Mouse (Mus musculus): ENCODE data around the gene Erlin1. TPM values are rescaled to one million over a fixed set of nuclear protein-coding genes. Genes with fewer than 3 reads are reported as not detected.
A peak's percentile ranks its signal among the peaks of the same experiment; 100 is the strongest.

Gene Erlin1
- total RNA-seq, 2 experiments from 2014 or later, result 9.1 to 11.2 TPM

DNA sequence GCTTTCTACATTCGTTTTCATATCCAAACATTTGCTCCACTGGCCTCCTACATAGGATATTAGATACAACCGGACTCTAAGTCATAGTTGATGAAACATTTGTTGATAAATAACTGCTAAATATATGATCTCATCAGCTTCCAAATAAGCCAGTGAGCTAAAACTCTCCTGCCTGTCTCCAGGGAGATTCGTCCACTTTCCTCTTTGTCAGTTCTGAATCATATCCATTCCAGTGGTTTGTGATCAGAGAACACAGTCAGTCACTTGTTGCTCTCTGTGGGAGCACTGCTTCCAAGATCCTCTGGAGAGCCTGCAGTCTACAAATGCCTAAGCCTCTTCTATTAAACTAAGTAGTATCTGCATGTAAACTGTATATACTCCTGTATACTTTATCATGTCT, 9.4 kb downstream of the Erlin1 start:
- no peak for DNase-seq

DNA sequence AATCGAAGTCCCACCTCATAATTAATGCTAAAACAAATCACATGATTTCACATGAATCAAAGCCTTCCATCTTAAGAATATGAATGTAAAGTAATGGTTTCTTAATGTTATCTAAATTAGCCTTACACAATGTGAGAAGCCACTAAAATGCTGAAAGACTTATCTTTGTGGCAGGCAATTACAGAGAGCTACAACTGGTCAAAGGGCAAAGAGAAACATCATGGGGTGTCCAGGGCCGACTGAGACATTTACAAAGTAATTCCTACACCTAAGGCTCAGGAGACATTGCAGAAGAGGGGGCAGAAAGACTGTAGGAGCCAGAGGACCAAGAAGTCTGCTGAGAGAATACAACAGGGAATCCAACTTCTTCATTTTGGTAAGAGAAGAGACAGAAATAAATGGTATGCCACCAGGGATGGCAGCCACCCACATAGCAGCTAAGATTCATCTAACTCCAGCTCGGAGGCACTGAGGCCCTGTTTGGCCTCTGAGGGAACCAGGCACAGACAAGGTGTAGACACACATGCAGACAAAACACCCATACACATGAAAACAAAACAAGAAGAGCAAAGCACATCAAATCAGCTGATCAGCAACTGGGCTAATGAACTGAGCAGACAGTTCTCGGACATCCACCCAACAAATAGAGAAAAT, 14.3 kb downstream of the Erlin1 start:
- no peak for DNase-seq

DNA sequence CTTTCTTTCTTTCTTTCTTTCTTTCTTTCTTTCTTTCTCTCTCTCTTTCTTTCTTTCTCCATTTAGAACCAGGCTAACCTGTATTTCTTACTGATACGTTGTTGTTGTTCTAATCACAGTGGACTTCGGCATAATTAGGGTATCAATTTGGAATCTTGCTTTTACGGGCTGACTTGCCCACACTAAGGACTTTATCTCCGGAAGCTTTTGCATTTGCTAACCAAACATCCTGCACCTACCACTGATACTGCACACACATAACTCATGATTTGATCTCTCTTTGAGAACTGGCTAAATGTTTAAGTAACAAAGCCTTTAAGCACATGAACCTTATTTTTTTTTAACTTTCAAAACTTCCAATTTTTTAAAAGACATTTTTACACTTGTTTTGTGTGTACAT, 19.2 kb downstream of the Erlin1 start:
- no peak for DNase-seq

DNA sequence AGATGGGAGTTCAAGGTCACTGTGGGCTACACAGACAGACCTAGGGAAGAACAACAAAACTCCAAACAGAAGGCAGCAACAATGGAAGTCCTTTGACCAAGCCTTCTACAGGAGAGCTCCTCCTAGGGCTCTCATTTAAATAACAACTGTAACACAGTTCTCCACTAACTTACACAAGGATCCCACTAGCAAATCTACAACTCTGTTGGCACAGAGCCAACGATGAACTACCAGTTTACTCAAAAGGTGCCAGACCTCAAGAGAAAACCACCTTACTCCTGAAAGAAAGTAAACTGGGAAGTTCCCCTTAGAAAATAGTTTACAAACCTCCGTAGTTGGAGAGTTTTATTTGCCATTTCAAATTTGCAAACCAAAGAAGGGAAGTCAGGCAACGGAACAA, 20.3 kb downstream of the Erlin1 start:
- DNase-seq, result no peak

DNA sequence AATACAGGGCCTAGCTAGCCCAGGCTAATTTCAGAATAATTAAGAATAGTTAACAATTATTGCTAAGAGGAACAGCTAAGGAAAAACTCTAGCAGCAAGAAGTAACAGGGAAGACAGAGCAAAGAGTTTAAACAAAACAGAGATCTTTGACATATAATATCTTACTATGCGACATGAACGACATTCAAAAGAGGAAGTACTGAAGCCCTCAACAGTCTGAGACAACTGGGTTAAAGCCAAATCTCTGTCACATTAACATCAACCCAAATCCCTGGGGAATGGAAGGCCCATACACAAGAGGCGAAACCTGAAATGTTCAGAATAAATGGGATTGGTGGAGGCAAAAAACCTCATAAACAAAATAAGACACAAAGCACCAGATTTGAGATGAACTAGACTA, 23.7 kb downstream of the Erlin1 start:
- no peak for DNase-seq

DNA sequence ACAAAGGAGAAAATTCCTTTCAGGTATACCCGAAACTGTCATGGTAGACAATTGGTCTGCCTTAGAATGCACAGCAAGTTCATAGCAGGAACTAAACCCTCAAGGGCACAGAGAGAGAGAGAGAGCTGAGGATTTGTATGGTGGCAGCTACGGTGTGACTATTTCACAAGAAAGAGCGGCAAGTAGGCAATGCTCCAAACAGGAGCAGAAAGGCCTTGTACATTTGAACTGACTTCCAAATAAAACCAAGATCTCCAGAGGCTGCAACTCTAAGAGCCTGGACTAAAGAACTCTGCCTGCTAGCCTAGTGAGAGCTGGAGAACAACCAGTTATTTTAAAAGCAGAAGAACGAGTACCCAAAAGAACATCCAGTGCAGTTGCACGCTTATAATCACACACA, 27.5 kb downstream of the Erlin1 start:
- peak in 1 of 2 experiments; percentile 13 for DNase-seq

DNA sequence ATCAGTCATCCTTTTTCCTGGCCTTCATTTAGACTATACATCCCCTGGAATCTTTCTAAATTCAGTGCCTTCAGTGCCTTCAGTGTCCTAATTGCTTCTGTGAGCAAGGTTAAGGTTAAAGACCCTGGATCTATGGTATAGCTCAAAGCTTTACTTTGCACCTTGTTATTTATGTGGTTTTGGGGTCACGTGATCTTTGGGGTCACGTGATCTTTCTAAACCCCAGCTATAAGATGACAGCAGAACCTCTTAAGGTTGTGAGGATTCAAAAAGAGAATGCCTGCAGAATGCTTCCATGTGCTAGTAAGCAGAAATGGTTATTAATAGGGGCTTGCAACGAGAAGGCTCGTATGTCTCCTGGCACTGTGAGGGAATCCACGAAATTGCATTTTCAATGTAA, 36.2 kb downstream of the Erlin1 start:
- DNase-seq, result no peak

DNA sequence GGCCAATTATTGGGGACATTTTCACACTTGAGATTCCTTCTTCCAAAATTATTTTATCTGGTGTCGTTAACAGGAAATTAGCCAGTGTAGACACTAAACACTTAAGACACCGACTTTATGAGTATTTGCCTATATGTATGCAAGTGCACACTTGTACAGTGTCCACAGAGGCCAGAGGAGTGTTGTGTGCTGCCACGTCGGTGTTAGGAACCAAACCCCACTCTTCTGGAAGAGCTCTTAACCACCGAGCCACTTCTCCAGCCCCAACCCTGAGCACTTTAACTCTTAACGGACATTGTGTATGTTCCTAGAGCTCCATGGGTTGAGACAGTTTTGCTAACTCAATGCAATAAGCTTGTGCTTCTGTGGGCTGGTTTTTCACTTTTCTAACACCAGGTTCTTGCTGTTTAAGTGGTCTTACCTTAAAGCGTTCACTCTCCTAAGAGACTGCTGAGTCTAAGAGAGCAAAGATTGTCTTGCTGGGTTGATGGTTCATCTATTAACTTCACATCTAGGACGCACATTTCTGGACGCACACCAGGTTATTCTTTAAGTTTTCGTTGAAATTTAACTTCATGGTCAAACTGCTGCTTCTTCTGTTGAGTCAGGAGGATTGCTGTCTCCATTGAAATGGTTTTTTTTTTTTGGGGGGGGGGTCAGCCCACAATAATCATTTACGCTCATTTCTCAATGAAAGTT, 37.4 kb downstream of the Erlin1 start:
- DNase-seq, result no peak

DNA sequence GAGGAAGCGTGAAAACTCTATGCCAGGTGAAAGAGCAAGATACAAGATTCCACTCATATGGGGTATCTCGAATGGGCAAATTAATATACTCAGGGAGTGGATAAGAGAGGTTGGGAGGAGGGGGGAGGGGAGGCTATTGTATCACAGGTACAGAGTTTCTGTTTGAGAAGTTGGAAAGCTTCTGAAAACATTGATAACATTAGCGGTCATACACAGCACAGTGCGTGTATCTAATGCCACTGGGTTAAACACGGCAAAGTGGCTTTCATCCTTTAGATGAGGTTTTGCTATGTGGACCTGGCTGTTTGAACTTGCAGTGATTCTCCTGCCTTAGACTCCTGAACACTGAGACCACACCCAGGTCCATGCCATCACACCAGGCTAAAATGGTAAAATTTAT, 39.6 kb downstream of the Erlin1 start:
- DNase-seq, result no peak

DNA sequence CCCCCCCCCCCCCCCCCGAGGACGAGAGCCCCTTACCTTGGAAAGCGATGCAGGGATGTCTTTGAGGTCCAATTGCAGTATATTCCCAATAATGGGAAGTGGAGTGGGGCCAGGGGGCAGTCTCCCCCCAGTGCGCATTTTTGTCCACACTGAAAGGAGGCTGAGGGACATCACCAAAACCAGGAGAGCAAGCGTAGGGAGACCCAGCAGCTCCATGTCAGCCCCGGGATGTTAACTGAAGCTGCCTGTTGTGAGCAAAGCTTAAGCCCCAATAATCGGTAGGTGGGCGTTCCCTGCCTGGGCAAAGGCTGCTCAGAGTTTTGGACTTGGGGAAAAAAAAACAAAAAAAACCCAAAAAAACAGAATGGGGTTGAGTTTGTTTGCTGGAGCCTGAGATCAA, 40.6 kb downstream of the Erlin1 start, which contains the start of gene Cyp2c23:
Cyp2c23 (minus strand) TSS at position 237 of the 400 bp plus-strand sequence.
- DNase-seq, result no peak

DNA sequence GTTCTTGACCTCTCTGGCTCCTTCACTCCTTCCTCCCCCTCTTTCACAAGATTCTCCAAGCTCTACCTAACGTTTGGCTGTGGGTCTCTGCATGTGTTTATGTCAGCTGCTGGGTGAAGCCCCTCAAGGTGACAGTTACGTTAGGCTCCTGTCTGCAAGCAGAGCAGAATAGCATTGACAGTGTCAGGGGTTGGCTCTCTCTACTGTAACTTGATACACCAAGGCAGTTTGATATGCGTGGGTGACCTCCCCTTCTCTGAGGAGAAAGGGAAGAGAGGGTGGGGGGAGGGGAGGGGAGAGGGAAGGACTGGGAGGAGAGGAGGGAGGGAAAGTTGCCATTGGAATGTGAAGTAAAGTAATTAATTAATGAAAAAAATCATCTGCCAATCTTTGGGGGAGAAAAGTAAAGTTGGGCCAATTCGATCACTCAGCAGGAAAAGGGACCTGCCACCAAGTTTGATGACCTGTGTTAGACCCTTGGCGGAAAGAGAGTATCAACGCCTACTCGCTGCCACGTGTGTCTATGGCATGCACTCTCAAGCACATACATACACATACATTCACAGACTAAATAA, 42.5 kb downstream of the Erlin1 start:
- no peak for DNase-seq

DNA sequence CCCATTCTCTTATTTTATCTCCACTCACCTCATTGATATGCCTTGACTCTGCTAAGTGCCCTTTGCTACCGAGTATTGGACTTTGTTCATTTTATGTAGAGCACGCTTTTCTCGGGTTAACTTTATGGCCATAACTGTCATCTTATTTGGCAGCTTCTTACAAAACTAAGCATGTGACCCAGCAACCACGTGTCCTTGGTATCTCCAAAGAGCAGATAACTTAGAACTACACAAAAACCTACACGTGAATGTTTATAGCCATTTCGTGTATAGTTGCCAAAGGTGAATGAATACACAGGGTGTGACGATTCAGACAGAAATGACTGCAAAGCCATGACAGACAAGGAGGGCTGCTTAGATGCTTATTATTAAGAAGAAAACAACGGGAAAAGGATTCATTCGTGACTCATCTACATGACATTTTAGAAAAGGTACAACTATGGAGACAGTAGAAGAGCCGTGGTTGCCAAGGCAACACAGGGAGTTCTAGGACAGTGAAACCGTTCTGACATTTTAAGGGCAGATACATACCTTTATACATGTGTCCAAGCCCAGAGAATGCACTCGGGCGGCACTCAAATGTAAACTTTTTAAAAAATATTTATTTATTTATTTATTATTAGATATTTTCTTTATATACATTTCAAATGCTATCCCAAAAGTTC, 44.5 kb downstream of the Erlin1 start:
- no peak for DNase-seq

DNA sequence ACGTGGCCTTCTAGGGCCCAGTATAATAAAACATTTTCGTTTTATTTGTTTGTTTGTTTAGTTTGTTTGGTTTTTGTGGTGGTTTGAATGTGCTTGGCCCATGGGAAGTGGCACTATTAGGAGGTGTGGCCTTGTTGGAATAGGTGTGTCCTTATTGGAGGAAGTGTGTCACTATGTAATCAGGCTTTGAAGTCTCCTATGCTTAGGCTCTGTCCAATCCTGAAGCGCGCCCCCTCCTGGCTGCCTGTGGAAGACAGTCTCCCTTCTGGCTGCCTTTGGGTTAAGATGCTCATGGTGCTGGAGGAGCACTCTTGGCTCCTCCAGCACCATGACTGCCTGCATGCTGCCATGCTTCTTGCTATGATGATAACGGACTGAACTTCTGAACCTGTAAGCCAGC, 46.5 kb downstream of the Erlin1 start:
- no peak for DNase-seq

DNA sequence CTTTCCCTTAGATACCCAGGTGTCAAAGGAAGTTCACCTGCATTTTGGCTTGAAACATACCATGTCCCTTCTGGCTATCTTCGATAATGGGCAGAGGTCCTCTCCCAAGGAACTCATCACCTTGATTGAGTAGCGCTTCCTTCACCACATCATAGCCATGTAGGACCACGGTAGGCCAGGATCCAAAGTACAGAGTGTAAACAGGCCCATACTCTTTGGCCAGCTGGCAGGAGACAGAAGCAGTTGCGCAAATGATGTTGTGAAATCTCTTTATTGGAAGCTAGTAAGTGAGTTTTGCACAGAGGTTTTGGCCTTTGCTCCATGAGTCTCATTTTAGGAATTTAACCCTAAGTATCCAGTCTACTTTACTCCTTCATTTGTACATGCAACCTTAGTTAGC, 48.1 kb downstream of the Erlin1 start:
- DNase-seq, result peak; percentile 83 to 87

DNA sequence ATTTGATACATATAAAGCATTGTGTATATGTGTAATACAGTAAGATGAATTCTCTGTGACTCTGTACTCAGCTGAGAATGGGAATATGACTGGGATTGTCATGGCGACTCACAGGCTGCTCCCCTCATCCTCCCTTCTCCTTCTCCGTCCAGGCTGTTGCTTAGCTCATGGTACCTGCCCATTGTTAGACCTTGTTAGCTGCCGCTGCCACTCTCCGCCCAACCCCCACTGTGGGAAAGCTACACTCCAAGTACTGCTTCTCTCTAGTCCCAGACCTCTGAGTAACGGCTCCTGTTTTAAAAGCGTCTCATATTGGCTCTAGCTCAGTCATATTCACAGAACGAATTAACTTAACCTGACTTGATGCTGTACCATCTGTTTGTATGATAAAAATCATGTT, 49.8 kb downstream of the Erlin1 start:
- DNase-seq, result no peak

DNA sequence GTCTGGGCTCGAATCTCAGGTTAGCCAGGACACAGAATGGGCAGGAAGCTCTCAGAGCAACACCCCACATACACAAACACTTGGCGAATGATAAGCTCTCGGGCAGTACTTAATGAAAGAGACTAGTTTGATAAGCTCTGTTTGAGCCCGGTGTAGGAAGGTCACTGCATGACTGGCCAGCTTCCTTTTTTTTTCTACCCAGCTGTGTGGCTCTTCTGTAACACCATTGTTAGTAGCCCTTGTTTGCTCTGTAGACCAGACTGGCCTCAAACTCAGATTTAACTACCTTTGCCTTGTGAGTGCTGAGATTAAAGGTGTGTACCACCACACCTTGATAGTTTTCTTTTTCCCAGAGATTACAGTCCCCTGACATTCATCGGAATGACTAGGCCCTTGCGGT, 55.7 kb downstream of the Erlin1 start:
- no peak for DNase-seq

DNA sequence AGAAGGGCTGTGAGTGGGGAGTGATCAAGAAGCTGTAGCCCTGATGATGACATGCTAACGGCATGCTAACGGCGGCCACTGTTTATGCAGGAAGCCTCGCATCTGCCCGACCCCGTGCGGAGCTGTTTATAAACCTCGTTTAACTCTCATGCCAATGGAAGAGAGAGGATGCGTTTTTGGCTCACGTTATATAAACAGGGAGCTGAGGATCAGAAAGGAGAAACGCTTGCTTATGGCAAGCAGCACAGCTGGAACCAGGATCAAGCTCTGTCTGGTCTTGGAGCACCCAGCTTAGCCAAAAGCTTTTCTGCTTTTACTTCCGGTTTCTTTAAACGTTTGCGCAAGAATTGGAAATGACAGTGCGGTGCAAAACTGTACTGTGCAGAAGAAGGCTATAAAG, 60.8 kb downstream of the Erlin1 start:
- peak in 1 of 2 experiments; percentile 9 for DNase-seq

DNA sequence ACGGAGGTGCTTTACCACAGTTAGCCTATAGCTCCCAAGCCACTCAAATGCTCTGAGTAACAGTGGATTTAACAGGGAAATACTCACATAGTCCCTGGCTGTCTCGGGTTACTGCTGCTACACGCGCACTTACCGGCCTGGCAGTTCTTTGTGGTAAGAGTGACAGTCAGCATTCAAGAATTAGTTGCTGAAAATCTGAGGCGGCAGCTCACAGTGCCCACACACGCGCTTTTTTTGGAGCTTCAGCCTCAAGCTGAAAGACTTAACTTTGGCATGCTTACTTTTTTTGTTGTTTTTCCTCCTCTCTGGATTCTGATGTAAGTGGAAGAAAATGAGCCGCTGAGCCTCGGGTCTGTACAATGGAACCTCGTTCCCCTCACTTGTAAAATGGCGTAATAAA, 62.4 kb downstream of the Erlin1 start:
- DNase-seq, result no peak

DNA sequence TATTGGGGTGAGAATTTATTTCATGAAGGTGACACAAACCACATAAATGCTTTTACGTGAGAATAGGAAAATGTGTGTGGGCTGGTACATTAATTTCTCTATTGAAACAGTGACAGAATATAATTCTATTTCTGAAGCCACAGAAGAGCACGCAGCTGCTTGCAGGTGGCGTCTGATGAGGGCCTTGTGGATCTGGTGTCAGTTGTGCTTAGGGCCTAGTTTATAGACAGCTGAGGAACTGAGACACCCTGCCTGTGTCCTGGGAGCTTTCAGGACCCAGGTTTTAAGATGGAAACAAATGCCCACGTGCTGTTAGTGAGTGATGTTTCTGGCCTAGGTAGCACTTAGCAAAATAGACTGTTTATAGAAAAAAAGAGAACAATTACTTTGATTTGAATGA, 64.6 kb downstream of the Erlin1 start:
- no peak for DNase-seq

DNA sequence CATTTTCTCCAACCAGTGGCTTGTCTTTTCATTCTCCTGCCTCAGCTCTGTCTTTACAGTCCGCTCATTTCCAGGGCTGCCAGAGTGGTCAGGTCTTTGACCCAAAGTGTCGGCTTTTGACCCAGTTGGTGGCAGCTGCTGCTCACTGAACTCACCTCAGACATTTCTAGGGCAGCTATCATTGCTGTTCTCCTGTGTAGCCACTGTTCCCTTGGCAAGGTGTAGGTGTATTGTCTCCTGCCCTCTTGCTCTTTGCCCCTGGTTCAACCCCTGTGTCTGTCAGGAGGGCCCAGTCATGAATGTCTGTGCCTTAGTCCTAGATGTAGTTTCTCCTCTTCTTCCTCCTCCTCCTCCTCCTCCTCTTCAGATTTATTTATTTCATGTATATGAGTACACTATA, 65.3 kb downstream of the Erlin1 start:
- DNase-seq, result no peak

DNA sequence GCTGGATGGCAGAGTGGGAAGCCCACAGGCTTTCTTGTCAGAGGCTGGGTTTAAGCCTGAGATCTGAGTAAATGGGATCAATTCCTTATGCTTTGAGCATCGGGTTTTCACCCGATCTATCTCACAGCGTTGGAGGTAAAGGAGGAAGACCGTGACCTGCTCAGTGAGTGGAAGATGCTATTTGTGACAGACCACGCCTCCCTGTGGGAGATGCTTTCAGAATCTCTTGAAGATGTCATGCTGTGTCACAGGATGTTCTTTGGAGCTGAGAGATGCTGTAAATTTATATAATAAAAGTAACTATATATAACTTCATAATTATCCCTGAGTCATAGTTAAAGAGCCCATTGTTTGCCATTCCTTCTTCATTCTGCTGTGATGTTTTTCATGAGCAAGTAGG, 68.9 kb downstream of the Erlin1 start:
- no peak for DNase-seq

DNA sequence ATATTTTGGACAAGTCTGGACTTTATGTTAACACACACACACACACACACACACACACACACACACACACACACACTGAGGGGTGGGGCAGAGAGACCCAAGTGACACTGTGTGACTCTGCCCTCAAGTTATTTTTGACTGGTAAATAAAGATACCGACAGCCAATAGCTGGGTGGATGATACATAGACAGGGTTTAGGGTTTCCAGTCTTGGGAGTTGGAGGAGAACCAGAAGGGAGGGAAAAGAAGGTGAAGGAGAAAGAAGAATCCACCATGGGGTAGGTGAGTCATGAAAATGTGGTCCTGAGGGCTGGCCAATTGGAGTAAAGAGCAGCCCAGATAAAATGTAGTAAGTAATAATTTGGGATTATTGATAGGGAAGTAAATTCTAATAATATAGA, 69.5 kb downstream of the Erlin1 start:
- DNase-seq, result no peak

DNA sequence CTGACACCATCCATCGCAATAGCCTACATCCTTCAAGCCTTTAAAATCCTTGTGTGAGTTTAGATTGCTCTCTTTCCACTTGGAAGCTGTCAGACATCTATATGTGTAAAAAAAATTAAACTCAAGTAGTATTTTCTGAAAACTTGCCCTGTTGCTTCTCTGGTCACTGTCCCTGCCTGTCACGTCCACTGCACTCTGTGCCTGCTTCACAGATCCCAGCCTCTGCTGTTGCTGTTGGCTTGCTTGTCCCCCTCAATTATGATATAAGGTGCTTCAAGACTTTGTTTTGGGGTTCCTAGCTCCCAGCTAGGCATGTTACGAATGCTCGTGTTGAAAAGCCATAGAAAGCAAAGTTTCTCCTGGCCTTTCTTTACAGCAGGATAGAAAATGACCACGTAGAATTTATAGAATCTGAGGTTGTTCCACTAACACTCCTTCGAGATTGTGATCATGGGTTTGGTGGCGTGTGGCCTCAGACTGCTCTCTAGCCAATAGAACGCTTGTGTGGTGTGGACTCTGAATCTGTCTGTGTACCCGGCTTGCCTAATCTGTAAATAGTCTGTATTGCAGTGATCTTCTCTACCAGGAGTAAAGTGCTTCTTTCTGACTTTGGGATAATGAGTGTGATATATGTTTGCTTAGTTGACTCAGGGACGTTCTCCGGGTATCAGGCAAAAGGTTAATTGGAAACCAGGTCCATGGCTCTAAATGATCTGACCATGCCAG, 70.6 kb downstream of the Erlin1 start:
- DNase-seq, result no peak
